Mouse (Mus musculus) CH12.LX (cell line): ENCODE measurements around the gene Pdss2. TPM values are rescaled to one million over a fixed set of nuclear protein-coding genes. Genes with fewer than 3 reads are reported as not detected.

Experiments used
- DNase-seq: peaks from one replicate; pipeline ENCODE4 v3.0.0-alpha.2; 2013; ENCODE audit errors: extremely low read depth
- H3K27ac ChIP-seq: 2 replicates; pipeline ENCODE4 v1.5.1; 2012; ENCODE audit warnings: low read depth, mild to moderate bottlenecking, control low read depth, moderate library complexity; ENCODE audit not compliant: insufficient read depth
- H3K27me3 ChIP-seq: replicated peaks from 2 replicates; pipeline ENCODE3; 2012; ENCODE audit warnings: inconsistent platforms
- H3K36me3 ChIP-seq, 2 experiments: replicated peaks in 1 of 2; 2 replicates each; pipeline versions ENCODE3 to v1.6.1; 2012; ENCODE audit warnings: inconsistent platforms in 1 of 2, low read length in 1 of 2, mild to moderate bottlenecking in 1 of 2, mixed read lengths in 1 of 2, moderate library complexity in 1 of 2; ENCODE audit not compliant: control insufficient read depth in 1 of 2, insufficient read depth in 1 of 2
- H3K4me1 ChIP-seq, 2 experiments: 2 replicates each; pipeline ENCODE4 v1.6.1; 2012; ENCODE audit warnings: inconsistent platforms in 1 of 2, moderate library complexity in 1 of 2; ENCODE audit not compliant: insufficient read depth in 2 of 2, control insufficient read depth in 1 of 2
- H3K4me2 ChIP-seq: 2 replicates; pipeline ENCODE4 v1.6.1; 2012; ENCODE audit warnings: low read depth, mild to moderate bottlenecking, control low read depth; ENCODE audit not compliant: poor library complexity, insufficient read depth, severe bottlenecking
- H3K4me3 ChIP-seq, 3 experiments: fragments of 150-350 bp in 1 of 3; sonication (generic) in 1 of 3; replicated peaks in 1 of 3; 2 replicates each; pipeline versions ENCODE3 to v1.5.1; 2011 to 2012; ENCODE audit warnings: low read depth in 2 of 3, low read length in 2 of 3, mild to moderate bottlenecking in 2 of 3, moderate library complexity in 2 of 3, control low read depth in 1 of 3, improper control_type of control experiment in 1 of 3, inconsistent platforms in 1 of 3, mixed read lengths in 1 of 3; ENCODE audit not compliant: poor library complexity in 1 of 3
- H3K79me2 ChIP-seq: replicated peaks from 2 replicates; pipeline ENCODE4 v1.6.1; 2012; ENCODE audit warnings: mild to moderate bottlenecking, moderate library complexity; ENCODE audit not compliant: control insufficient read depth, poor library complexity, insufficient read depth, severe bottlenecking; ENCODE audit errors: extremely low read depth
- H3K9ac ChIP-seq: 2 replicates; pipeline ENCODE4 v1.6.1; 2012; ENCODE audit warnings: low read depth, mild to moderate bottlenecking, control low read depth, moderate library complexity; ENCODE audit not compliant: insufficient read depth
- H3K9me3 ChIP-seq: replicated peaks from 2 replicates; pipeline ENCODE3; 2012; ENCODE audit warnings: low read length, inconsistent platforms, mixed read lengths
- CHD2 ChIP-seq: IDR thresholded peaks from 2 replicates; pipeline ENCODE4 v1.6.1; 2011; ENCODE audit warnings: low read length, improper control_type of control experiment
- E2F4 ChIP-seq: IDR thresholded peaks from 2 replicates; pipeline ENCODE4 v1.6.1; 2011; ENCODE audit warnings: low read depth, low read length, improper control_type of control experiment; ENCODE audit not compliant: insufficient replicate concordance
- EP300 ChIP-seq: IDR thresholded peaks from 2 replicates; pipeline ENCODE4 v1.6.1; 2011; ENCODE audit warnings: low read length, improper control_type of control experiment
- GABPA ChIP-seq: IDR thresholded peaks from 2 replicates; pipeline ENCODE4 v1.6.1; 2012; ENCODE audit warnings: low read depth, low read length, improper control_type of control experiment, inconsistent platforms; ENCODE audit not compliant: insufficient replicate concordance
- HCFC1 ChIP-seq: IDR thresholded peaks from 2 replicates; pipeline ENCODE4 v1.6.1; 2012; ENCODE audit warnings: low read depth, mild to moderate bottlenecking, inconsistent platforms, low read length, improper control_type of control experiment
- IRF4 ChIP-seq: IDR thresholded peaks from 2 replicates; pipeline ENCODE4 v1.6.1; 2014; ENCODE audit warnings: low read depth, mild to moderate bottlenecking, inconsistent platforms, low read length, improper control_type of control experiment
- MAX ChIP-seq: IDR thresholded peaks from 2 replicates; pipeline ENCODE4 v1.6.1; 2011; ENCODE audit warnings: low read length, improper control_type of control experiment
- MYC ChIP-seq: IDR thresholded peaks from 2 replicates; pipeline ENCODE4 v1.6.1; 2011; ENCODE audit warnings: low read depth, mild to moderate bottlenecking, improper control_type of control experiment, low read length
- NRF1 ChIP-seq: IDR thresholded peaks from 2 replicates; pipeline ENCODE4 v1.6.1; 2014; ENCODE audit warnings: low read depth, mild to moderate bottlenecking, inconsistent platforms, low read length, improper control_type of control experiment, moderate library complexity
- PAX5 ChIP-seq: IDR thresholded peaks from 2 replicates; pipeline ENCODE4 v1.6.1; 2012; ENCODE audit warnings: low read length, inconsistent platforms, mixed read lengths
- SIN3A ChIP-seq: IDR thresholded peaks from 2 replicates; pipeline ENCODE4 v1.6.1; 2012; ENCODE audit warnings: low read length, improper control_type of control experiment, inconsistent platforms
- TBP ChIP-seq: conservative IDR thresholded peaks from 2 replicates; pipeline ENCODE4 v1.6.1; 2011; ENCODE audit warnings: low read depth, low read length, improper control_type of control experiment
- USF1 ChIP-seq: IDR thresholded peaks from 2 replicates; pipeline ENCODE4 v1.6.1; 2014; ENCODE audit warnings: low read depth, mild to moderate bottlenecking, inconsistent platforms, low read length, improper control_type of control experiment
- USF2 ChIP-seq: conservative IDR thresholded peaks from 2 replicates; pipeline ENCODE4 v1.6.1; 2011; ENCODE audit warnings: low read depth, low read length, improper control_type of control experiment
- ZMIZ1 ChIP-seq: IDR thresholded peaks from 2 replicates; pipeline ENCODE4 v1.6.1; 2012; ENCODE audit warnings: low read depth, mild to moderate bottlenecking, inconsistent platforms, low read length, improper control_type of control experiment
- ZNF384 ChIP-seq: IDR thresholded peaks from 2 replicates; pipeline ENCODE4 v1.6.1; 2012; ENCODE audit warnings: low read depth, low read length, improper control_type of control experiment, inconsistent platforms
- dilution Hi-C: fragments of 300-500 bp; cut with MboI; formaldehyde crosslinking; loops from 2 replicates; pipeline ENCODE4 v1.14.3; 2020; ENCODE audit warnings: low sequenced_read_pairs; ENCODE audit not compliant: extremely low pct_unique_long_range_greater_than_20kb, extremely low pct_ligation_motif_present
- in situ Hi-C: fragments of 300-500 bp; cut with MboI; formaldehyde crosslinking; loops from 3 replicates; pipeline ENCODE4 v1.14.3; 2019; ENCODE audit warnings: low sequenced_read_pairs, low pct_ligation_motif_present, low pct_unique_long_range_greater_than_20kb, mixed read lengths
- polyA plus RNA-seq: library from polyadenylated mRNA; unstranded; fragments of >175 nt; gene quantifications from 2 replicates; pipeline ENCODE4 v1.2.1, GENCODE M21; 2012; ENCODE audit warnings: low read depth; ENCODE audit not compliant: insufficient read length
- total RNA-seq, 2 experiments: library from RNA; depleted of rRNA; stranded (reverse); fragments of 300-350 nt in 1 of 2; fragments of >200 nt in 1 of 2; gene quantifications; 2 replicates each; pipeline ENCODE4 v1.2.3; 2012 to 2014

Gene Pdss2
- total and polyA plus RNA-seq, 3 experiments, result 11.1 to 17.9 (median 14.3) TPM

GRCm38 (mm10) chr10:43331931-43332701 lies 110.8 kb downstream of the Pdss2 start:
- Histone ChIP-seq H3K27ac (no peak overlapping the region), H3K36me3 (peaks cover 0 to 11% of the 10 kb centered on the region in 2 experiments), H3K4me1 (peaks cover 0 to 2% of the 10 kb centered on the region in 2 experiments; a peak in 1 of 4 replicates), H3K4me2 (no peak overlapping the region), H3K27me3 (no peaks in the 10 kb centered on the region), H3K9me3 (no peaks in the 10 kb centered on the region), H3K79me2 (no peaks in the 10 kb centered on the region), H3K4me3 (no peak overlapping the region), H3K9ac (no peak overlapping the region)
- no peak for TF ChIP-seq TBP
- no peak for TF ChIP-seq ZMIZ1
- no peak for TF ChIP-seq ZNF384
- TF ChIP-seq PAX5, result no peak
- no peak for TF ChIP-seq MAX
- no peak for TF ChIP-seq HCFC1
- TF ChIP-seq NRF1, result no peak
- dilution Hi-C loops, result no loop called here
- no peak for DNase-seq
- in situ Hi-C loops, result no loop called here

GRCm38 (mm10) chr10:43335874-43336273 lies 114.6 kb downstream of the Pdss2 start:
- Histone ChIP-seq H3K9me3 (no peaks in the 10 kb centered on the region), H3K36me3 (peaks cover 0 to 8% of the 10 kb centered on the region in 2 experiments), H3K4me2 (no peak overlapping the region), H3K9ac (no peak overlapping the region), H3K27ac (no peak overlapping the region), H3K27me3 (no peaks in the 10 kb centered on the region), H3K4me3 (no peak overlapping the region), H3K79me2 (no peaks in the 10 kb centered on the region), H3K4me1 (peaks cover 0 to 4% of the 10 kb centered on the region in 2 experiments; a peak in 1 of 4 replicates)
- in situ Hi-C loops (no loop called here), dilution Hi-C loops (no loop called here)
- DNase-seq, result no peak
- TF ChIP-seq GABPA (no peak), E2F4 (no peak), CHD2 (no peak), EP300 (no peak)

GRCm38 (mm10) chr10:43337110-43337509 lies 115.8 kb downstream of the Pdss2 start:
- Histone ChIP-seq H3K9ac (no peak overlapping the region), H3K9me3 (no peaks in the 10 kb centered on the region), H3K4me1 (peaks cover 0 to 4% of the 10 kb centered on the region in 2 experiments; a peak in 1 of 4 replicates), H3K4me2 (no peak overlapping the region), H3K4me3 (no peak overlapping the region), H3K27ac (no peak overlapping the region), H3K27me3 (no peaks in the 10 kb centered on the region), H3K79me2 (no peaks in the 10 kb centered on the region), H3K36me3 (peaks cover 0 to 2% of the 10 kb centered on the region in 2 experiments)
- dilution Hi-C loops (no loop called here), in situ Hi-C loops (no loop called here)
- TF ChIP-seq USF1 (no peak), TBP (no peak), USF2 (no peak), IRF4 (no peak), MYC (no peak), E2F4 (no peak), SIN3A (no peak)
- no peak for DNase-seq
